Mouse (Mus musculus) adrenal gland, postnatal 4 days (tissue): ENCODE measurements around the gene Vasp. TPM values are rescaled to one million over a fixed set of nuclear protein-coding genes. Genes with fewer than 3 reads are reported as not detected.

ENCODE experiments used
- DNase-seq, 2 experiments: peaks; one replicate each; pipeline ENCODE4 v3.0.0; 2021 to 2022; ENCODE audit warnings: low spot score in 2 of 2, mixed read lengths in 2 of 2
- total RNA-seq, 2 experiments: library from RNA; stranded (reverse); gene quantifications; 2 replicates each; pipeline ENCODE4 v1.2.3; 2021

The Vasp gene
- total RNA-seq, 2 experiments from 2014 or later, result 83.7 to 89.3 TPM

- DNase-seq, result no peak
These were observed 4.6 kb upstream of the Vasp start for GRCm38 (mm10) chr7:19276253-19276652.

GRCm38 (mm10) chr7:19272173-19272764 lies 652 bp upstream of the Vasp start:
- DNase-seq, result peak in 1 of 2 experiments; percentile 50

- DNase-seq, result no peak
These were observed 944 bp downstream of the Vasp start for GRCm38 (mm10) chr7:19270509-19271237.

GRCm38 (mm10) chr7:19269721-19270441 lies 1.7 kb downstream of the Vasp start:
- peak in 1 of 2 experiments; percentile 39 for DNase-seq

- no peak for DNase-seq
These were observed 2.5 kb downstream of the Vasp start for GRCm38 (mm10) chr7:19268993-19269681.

GRCm38 (mm10) chr7:19267051-19267450 lies 4.6 kb downstream of the Vasp start:
- DNase-seq, result no peak

GRCm38 (mm10) chr7:19265928-19266822 lies 5.4 kb downstream of the Vasp start:
- DNase-seq, result no peak

- no peak for DNase-seq
These were observed 6.5 kb downstream of the Vasp start for GRCm38 (mm10) chr7:19265147-19265546.

- DNase-seq, result no peak
These were observed 13.3 kb downstream of the Vasp start for GRCm38 (mm10) chr7:19258336-19258735.

- peak in 1 of 2 experiments; percentile 39 for DNase-seq
These were observed 14.1 kb downstream of the Vasp start for GRCm38 (mm10) chr7:19257390-19258022.

- no peak for DNase-seq
These were observed 15.1 kb downstream of the Vasp start for GRCm38 (mm10) chr7:19256567-19256966.

GRCm38 (mm10) chr7:19255395-19255794 lies 16.2 kb downstream of the Vasp start:
- no peak for DNase-seq

GRCm38 (mm10) chr7:19253437-19253836 lies 18.2 kb downstream of the Vasp start:
- no peak for DNase-seq

- DNase-seq, result no peak
These were observed 19.5 kb downstream of the Vasp start for GRCm38 (mm10) chr7:19252078-19252477.

GRCm38 (mm10) chr7:19247511-19247910 lies 24.1 kb downstream of the Vasp start:
- DNase-seq, result no peak

- DNase-seq, result no peak
These were observed 24.8 kb downstream of the Vasp start for GRCm38 (mm10) chr7:19246855-19247254.

- DNase-seq, result no peak
These were observed 26.5 kb downstream of the Vasp start for GRCm38 (mm10) chr7:19245083-19245482.

GRCm38 (mm10) chr7:19243858-19244257 lies 27.8 kb downstream of the Vasp start:
- no peak for DNase-seq

- DNase-seq, result no peak
These were observed 29.6 kb downstream of the Vasp start for GRCm38 (mm10) chr7:19242005-19242404.

GRCm38 (mm10) chr7:19240905-19241463 lies 30.6 kb downstream of the Vasp start:
- no peak for DNase-seq
